Mouse (Mus musculus): Measurements from ENCODE around the gene Mcidas. TPM values are rescaled to one million over a fixed set of nuclear protein-coding genes. Genes with fewer than 3 reads are reported as not detected.

Gene Mcidas
- total RNA-seq, 1 experiment from 2014 or later = not detected

DNA sequence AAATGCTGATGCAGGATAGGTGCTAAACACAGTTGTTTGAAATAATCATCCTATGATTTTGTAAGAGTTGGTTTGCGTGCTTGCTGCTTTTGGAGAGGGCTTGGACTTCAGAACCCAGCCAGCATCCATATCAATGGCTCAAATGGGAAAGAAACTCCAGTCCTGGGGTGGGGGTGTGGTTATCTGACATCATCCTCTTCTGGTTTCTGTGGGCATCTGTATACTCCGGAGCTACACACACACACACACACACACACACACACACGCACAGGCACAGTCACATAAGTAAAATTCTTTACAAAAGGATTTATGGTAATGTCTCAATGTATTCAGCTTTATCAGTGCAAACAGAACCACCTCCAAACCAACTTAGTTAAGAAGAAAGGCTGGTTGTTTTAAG, 6.4 kb downstream of the Mcidas start:
- no peak for ATAC-seq (ENCODE audit: extremely low read depth, insufficient number of reproducible peaks, low FRiP score, poor library complexity, severe bottlenecking)

DNA sequence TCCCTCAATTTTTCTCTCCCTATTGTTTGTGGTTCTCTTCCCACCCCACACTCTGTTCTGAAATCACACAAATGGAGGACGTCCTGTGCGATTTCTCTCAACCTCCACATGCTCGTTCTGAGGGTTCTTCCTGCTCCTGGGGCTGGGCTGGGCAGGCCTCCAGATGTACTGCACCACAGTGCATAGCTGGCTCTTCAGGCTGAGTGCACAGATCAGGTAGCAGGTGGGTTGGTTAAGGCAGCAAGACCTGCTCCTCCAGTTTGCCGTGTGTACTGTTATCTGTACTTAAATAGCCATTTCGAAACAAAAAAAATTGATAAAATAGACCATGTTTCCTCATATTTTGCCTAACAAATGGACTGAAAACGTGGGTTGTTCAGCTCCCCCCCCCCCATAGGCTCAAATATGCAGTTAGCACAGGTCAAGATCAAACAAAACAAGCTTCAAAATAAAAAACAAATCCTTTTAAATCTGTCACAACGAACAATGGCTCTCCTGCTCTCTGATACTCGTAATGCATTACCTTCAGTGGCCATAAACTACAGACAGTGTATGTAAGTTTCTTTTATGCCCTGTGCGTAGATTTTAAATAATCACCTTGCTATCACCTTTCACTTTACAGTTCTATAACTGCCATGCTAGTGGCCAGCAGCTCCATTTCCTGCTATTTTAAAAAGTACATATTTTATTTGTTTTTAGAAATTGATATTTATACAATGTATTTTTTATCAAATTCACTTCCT, 7.1 kb downstream of the Mcidas start:
- no peak for ATAC-seq (ENCODE audit: extremely low read depth, insufficient number of reproducible peaks, low FRiP score, poor library complexity, severe bottlenecking)

DNA sequence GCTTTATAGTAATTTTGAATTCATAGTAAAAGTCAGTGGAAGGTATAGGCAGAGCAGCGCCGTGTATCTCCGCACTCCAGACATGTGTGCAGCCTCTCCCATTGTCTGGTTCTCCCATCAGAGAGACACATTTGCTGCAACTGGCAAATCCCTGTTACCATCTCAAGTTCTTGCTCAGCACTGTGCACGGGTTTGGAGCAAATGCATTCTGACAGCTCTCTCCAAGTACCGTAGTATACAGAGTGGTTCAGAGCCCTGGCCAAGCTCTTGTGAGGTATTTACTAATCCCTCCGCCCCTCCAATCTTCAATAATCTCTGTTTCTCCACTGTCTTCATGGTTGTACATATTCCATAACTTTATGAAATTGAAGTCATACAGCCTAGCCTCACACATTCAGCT, 19.0 kb downstream of the Mcidas start:
- no peak for ATAC-seq (ENCODE audit: extremely low read depth, insufficient number of reproducible peaks, low FRiP score, poor library complexity, severe bottlenecking)

DNA sequence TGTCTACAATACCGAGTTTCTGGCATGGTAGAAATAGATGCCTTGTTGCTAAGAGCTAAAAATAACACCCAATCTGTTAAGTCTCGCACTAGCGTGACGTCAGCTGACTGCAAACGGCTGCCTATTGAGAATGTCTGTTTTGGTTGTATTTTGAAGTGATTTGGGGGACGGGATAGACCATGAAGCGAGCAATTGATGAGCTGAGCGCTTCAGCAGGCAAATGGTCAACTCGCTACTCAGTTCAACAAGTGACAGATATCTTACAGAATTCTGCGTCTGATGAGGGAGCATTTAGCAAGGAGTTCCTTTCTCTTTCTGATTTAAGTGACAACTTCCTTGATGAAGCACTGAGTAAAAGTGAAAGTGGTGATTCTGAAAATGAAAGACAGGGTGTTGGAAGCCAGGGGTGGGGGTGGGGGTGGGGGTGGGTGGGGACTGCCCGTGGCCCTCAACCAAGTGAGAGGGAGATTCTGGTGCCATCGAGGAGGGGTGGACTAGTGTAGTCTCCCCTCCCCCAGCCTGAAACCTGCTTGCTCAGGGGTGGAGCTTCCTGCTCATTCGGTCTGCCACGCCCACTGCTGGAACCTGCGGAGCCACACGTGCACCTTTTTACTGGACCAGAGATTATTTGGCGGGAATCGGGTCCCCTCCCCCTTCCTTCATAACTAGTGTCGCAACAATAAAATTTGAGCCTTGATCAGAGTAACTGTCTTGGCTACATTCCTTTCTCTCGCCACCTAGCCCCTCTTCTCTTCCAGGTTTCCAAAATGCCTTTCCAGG, 19.7 kb downstream of the Mcidas start:
- ATAC-seq (ENCODE audit: extremely low read depth, insufficient number of reproducible peaks, low FRiP score, poor library complexity, severe bottlenecking) = peak; percentile 71

DNA sequence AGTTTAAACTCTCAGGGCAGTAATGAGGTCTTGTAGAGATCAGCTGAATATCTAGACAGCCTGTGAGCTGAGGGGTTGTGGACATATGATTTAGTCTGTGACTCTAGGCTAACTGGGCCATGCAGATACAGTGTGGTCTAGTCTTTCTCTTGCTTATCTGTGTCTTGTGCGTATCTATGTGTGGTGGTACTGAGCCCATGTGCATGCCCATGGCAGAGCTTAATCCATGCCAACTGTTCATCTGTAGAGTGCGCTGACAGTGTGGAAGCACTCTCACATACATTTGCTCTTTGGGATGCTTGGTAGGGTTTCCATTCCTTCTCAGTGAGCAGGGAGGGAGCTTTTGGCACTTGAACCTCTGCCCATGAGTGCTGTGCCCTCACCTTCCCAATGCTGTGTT, 27.9 kb downstream of the Mcidas start:
- no peak for ATAC-seq (ENCODE audit: extremely low read depth, insufficient number of reproducible peaks, low FRiP score, poor library complexity, severe bottlenecking)

GRCm38 (mm10) chr13:113022467-113022866, 28.8 kb downstream of the Mcidas start:
- ATAC-seq (ENCODE audit: extremely low read depth, insufficient number of reproducible peaks, low FRiP score, poor library complexity, severe bottlenecking) = no peak

DNA sequence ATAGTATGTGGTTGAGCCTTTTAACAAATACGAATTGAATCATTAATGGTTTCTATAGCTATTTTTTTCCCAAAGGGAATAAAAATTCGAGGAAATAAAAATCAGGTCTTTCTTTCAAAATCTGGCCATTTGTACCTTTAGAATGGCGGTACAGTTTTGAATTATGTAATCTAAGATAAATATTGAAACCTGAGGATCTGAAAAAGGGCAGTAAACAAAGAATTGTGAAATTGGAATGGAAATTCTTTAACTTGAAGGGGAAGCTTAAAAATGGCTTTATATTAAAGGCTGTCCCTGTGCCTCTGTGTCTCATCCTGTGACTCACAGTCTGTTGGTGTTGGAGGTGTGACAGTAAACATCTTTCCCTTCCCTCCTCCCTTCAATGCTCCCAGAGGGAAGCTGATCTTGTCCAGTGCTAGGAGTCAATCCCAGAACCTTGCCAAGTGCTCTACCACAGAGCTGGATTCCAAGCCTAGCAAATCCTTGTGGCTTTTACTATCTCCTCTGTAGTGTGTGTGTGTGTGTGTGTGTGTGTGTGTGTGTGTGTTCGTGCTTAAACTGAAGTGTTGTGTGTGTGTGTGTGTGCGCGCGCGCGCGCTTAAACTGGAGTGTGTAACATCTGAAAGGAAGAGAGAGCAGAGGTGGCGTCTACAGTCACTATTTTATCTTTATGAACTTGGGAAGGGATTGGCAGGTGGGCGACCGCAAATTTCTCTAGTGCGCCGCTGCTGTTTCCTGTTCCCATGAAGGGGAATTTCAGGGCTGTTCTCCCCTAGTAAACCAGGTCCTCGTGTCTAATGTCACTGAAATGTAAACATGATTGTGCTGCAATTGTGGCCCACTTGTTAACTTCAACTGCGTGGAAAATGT, 29.9 kb downstream of the Mcidas start:
- ATAC-seq (ENCODE audit: extremely low read depth, insufficient number of reproducible peaks, low FRiP score, poor library complexity, severe bottlenecking) = no peak

DNA sequence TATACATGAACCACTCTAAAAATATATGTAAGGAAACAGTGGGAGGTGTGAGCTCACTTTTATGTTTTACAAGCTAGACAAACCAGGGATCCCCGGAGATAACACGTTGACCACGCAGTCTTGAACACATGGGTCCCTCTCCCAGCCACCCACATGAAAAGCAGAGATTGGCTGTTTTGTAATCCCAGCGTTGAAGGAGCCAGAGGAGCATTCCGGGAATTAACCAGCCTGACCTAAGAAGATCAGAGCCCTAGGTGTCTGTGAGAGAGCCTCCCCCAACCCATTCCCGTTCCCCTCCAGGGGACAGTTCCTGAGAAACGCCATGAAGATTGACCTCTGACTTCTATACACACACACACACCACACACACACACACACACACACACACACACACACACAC, 37.7 kb downstream of the Mcidas start:
- ATAC-seq (ENCODE audit: extremely low read depth, insufficient number of reproducible peaks, low FRiP score, poor library complexity, severe bottlenecking) = no peak

- no peak for ATAC-seq (ENCODE audit: extremely low read depth, insufficient number of reproducible peaks, low FRiP score, poor library complexity, severe bottlenecking)
Measured at GRCm38 (mm10) chr13:113031792-113032571, 38.3 kb downstream of the Mcidas start.

DNA sequence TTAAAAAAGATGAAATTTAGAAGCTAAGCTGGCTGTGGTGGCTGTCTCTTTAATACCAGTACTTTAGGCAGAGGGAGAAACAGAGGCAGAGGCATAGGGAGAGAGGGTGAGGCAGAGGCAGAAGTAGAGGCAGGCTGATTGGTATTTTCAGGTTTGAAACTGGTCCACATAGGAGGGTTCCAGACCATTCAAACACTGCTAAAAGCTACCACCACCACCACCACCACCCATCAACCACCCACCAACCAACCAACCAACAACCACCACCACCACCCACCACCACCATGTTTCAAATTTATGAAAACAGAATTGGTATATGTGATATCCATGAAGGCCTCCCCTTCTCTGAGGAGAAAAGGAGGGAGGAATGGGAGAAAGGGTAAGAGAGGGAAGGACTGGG, 39.2 kb downstream of the Mcidas start:
- no peak for ATAC-seq (ENCODE audit: extremely low read depth, insufficient number of reproducible peaks, low FRiP score, poor library complexity, severe bottlenecking)

- no peak for ATAC-seq (ENCODE audit: extremely low read depth, insufficient number of reproducible peaks, low FRiP score, poor library complexity, severe bottlenecking)
Measured at GRCm38 (mm10) chr13:113034271-113034886, 40.7 kb downstream of the Mcidas start.

GRCm38 (mm10) chr13:113034950-113035421, 41.3 kb downstream of the Mcidas start, which contains the start of gene Cdc20b:
TSS of gene Cdc20b (plus strand) at chr13:113035111.
- ATAC-seq (ENCODE audit: extremely low read depth, insufficient number of reproducible peaks, low FRiP score, poor library complexity, severe bottlenecking) = peak; percentile 55

GRCm38 (mm10) chr13:113035852-113036251, 42.2 kb downstream of the Mcidas start:
- peak; percentile 78 for ATAC-seq (ENCODE audit: extremely low read depth, insufficient number of reproducible peaks, low FRiP score, poor library complexity, severe bottlenecking)

GRCm38 (mm10) chr13:113044876-113045275, 51.2 kb downstream of the Mcidas start:
- ATAC-seq (ENCODE audit: extremely low read depth, insufficient number of reproducible peaks, low FRiP score, poor library complexity, severe bottlenecking) = no peak

DNA sequence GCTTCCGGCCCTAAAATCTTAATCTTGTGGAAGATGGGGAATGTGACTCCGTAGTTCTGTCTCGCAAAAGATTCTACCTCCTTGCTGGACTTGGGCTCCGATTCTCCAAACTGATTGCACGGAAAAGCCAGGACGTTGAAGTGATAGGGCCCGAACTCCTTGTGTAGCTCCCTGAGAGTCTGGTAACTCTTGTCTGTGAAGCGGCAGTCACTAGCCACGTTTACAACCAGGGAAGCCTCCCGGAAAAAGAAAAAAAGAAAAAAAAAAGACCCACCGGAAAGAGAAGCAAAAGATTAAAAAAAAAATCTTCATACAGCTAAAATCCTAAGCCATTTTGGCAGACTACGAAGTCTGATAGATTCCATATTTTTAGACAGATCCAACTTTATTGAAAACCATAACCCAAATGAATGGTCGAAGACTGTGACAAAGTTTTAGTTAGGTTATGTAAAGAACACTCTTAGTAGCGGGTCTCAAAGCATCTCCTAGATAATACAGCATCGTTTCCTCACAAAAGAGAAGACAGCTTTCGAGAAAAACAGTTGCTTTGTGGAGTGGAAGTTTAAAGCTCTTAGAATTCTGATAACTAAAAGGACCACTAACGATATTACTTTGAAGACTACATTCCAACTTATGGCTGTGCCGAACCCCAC, 51.9 kb downstream of the Mcidas start:
- no peak for ATAC-seq (ENCODE audit: extremely low read depth, insufficient number of reproducible peaks, low FRiP score, poor library complexity, severe bottlenecking)

GRCm38 (mm10) chr13:113046211-113046883, 52.7 kb downstream of the Mcidas start, which contains the start of gene Gpx8:
TSS of gene Gpx8 (minus strand) at chr13:113046410.
- no peak for ATAC-seq (ENCODE audit: extremely low read depth, insufficient number of reproducible peaks, low FRiP score, poor library complexity, severe bottlenecking)

DNA sequence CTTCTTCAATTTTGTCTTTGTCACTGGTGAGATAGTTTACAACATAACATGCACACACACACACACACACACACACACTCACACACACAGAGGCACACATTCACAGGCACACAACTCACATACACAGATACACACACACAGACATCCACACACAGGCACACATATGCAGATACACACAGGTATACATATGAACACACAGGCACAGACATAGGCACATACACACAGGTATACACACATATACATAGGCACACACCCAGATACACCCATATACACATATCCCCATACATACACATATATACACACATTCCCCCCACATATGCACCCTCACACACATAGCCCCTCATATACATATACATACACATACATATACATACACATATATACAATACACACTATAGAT, 53.4 kb downstream of the Mcidas start:
- no peak for ATAC-seq (ENCODE audit: extremely low read depth, insufficient number of reproducible peaks, low FRiP score, poor library complexity, severe bottlenecking)
